Mouse (Mus musculus) midbrain, embryonic 10.5 days (tissue): Measurements from ENCODE around the gene Nde1. TPM values are rescaled to one million over a fixed set of nuclear protein-coding genes. Genes with fewer than 3 reads are reported as not detected.

Experiments
- microRNA counts: library from miRNA; unstranded; fragments of <30 nt; microRNA quantifications from one replicate; lab custom pipeline; 2017
- microRNA-seq: library from miRNA; unstranded; fragments of <30 nt; microRNA quantifications from one replicate; pipeline ENCODE4, GENCODE M21; 2017
- polyA plus RNA-seq: library from polyadenylated mRNA; unstranded; fragments of >200 nt; fragmentation: Nextera tagmentation; extraction: Ambion mirVana; gene quantifications from 2 replicates; pipeline ENCODE4 v1.2.1, GENCODE M21; 2016

Gene Nde1
- polyA plus RNA-seq, 1 experiment from 2014 or later: 204 TPM

MicroRNA genes within 50 kb of the gene (microRNA counts, 519-probe panel; counts per million panel counts)
- microRNA mmu-miR-484 (lab: Ali Mortazavi, UCI): 3,547 counts per million, percentile 15 among the panel's probes with 10 or more counts

Small RNAs within 50 kb of the gene (microRNA-seq; reads per million reads assigned to microRNA genes)
- not detected for gene Gm27671
- gene Mir484: 2,529 reads per million, percentile 85 among the genes with 10 or more reads in this experiment

Other genes with a start within 250 kb of the Nde1 start
- gene 2900011O08Rik, start 176.7 kb upstream of the Nde1 start, polyA plus RNA-seq: 10.6 and 18.7 TPM in 2 replicates
- 0.85 and 1.2 TPM in 2 replicates for gene Ifitm7, start 176.4 kb upstream of the Nde1 start, polyA plus RNA-seq
- 12.8 and 16.4 TPM in 2 replicates for gene Marf1, start 76 bp downstream of the Nde1 start, polyA plus RNA-seq
- 0.02 and 0.21 TPM in 2 replicates for gene Myh11, start 128.1 kb downstream of the Nde1 start, polyA plus RNA-seq
- gene Fopnl, start 154.1 kb downstream of the Nde1 start, polyA plus RNA-seq: 143 and 169 TPM in 2 replicates
- gene Abcc1, start 198.3 kb downstream of the Nde1 start, polyA plus RNA-seq: 7.1 and 8.2 TPM in 2 replicates